Mouse (Mus musculus): ENCODE measurements around the gene Ssbp2.

The Ssbp2 gene

DNA sequence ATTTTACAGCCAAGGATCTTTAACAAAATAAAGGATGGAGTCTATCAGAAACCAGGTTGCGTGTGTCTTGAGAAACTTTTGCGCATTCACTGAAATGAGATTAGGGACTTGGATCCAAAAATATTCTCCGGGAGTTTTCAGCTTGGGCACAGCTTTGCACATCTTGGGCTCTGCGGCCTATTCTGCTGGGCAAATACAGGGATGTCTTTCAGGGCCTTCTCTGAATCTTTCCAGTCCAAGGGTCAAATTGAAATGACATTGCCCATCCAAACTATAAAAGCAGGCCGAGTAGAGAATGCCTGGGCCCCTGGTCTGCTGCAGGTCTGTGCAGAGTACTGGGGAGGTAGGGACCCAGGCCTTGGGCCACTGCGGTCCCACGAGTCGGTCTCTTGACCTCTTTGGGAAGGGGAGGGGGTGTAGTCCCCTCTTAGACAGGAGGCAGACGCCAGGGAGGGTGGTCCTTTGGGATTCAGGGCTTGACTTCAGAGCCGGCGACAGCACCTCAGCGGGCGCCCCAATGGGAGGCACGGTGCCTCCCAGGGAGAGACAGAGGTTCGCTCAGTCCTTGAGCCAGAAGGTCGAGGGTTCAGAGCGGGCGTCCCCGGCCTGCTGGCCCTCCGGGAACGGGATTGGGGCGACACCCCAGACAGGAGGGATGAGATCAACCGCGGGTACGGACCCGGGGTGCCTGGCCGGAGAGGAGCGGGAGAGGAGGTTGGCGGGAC, at the start of gene Ssbp2:
Gene Ssbp2 (plus strand): TSS at position 388 of the 725 bp plus-strand sequence.
- 6% methylated on average over 27 of the region's 29 CpGs for WGBS

DNA sequence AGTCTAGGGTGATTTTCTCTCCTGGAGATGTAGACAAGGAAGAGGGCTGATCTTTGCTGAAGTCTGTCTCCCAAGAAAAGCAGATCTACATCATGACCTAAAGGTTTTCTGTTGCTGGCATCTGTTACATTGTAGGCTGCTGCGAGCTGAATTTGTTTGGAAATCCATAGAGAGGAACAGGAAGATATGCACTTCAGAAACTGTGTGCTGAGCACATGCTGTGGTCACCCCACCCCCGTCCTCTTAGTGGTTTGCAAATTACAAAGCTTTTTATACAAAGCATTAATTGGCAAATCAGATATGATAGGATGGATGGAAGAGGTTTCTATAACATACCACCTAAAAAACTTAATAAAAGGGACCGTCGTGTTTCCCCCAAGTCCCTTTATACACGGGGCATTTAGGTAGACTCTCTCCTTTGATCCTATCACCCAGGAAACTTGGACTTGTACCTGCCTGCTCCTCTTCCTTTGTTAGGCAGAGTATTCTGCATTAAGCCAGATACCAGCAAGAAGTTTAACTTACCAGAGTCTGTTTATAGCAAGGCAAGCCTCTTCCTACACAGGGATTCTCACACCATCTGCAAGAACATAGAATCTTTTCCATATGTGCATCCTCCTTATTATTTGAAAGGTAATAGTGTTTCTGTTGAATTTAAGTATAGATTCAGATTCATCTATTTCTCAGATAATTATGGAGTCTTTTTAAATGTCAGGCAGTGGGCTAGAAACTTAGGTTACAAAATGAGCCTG, 46.2 kb upstream of the Ssbp2 start:
- WGBS: 61% methylated on average over 5 of the region's 5 CpGs

DNA sequence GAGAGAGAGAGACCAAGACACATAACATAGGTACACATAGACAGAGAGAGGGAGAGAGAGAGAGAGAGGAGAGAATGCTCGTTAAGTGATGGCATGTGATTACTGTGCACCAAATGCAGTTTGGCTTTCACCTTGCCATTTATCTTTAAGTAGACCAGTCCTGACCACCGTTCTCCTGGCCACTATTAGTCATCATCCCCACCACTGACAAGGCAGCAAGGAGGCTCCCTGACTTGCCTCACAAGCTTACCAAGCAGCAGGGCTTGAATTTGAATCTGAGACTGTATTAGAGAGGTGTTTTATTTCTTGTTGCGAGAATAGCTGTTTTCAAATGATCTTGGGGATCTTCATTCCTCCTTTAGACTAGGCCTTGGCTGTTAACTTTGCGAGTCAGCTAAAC, 44.2 kb upstream of the Ssbp2 start:
- 85% methylated on average over 4 of the region's 4 CpGs for WGBS

- whole genome bisulfite sequencing: 94% methylated on average over 2 of the region's 2 CpGs
These were observed 43.4 kb upstream of the Ssbp2 start for GRCm38 (mm10) chr13:91416698-91417097.

- 49% methylated on average over 9 of the region's 9 CpGs for whole genome bisulfite sequencing
These were observed 38.6 kb upstream of the Ssbp2 start for GRCm38 (mm10) chr13:91421387-91421949.

DNA sequence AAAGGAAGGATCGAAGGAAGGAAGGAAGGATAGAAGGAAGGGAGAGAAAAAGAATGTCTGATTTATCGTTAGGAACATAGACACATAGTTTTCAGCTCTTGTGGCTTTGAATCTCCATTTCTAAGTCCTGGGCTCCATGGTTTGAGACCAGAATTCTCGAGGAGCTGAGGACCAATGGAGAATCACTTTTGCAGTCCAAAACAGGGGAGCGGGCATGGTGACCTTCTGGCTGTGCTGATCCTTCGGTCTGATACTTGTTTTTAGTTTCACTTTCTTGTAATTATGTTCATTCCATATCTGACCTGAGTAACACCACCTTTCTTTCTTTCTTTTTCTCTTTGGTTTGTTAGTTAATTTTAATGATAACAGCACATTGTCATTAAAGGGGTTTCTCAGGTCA, 29.2 kb upstream of the Ssbp2 start:
- 57% methylated on average over 5 of the region's 5 CpGs for WGBS

DNA sequence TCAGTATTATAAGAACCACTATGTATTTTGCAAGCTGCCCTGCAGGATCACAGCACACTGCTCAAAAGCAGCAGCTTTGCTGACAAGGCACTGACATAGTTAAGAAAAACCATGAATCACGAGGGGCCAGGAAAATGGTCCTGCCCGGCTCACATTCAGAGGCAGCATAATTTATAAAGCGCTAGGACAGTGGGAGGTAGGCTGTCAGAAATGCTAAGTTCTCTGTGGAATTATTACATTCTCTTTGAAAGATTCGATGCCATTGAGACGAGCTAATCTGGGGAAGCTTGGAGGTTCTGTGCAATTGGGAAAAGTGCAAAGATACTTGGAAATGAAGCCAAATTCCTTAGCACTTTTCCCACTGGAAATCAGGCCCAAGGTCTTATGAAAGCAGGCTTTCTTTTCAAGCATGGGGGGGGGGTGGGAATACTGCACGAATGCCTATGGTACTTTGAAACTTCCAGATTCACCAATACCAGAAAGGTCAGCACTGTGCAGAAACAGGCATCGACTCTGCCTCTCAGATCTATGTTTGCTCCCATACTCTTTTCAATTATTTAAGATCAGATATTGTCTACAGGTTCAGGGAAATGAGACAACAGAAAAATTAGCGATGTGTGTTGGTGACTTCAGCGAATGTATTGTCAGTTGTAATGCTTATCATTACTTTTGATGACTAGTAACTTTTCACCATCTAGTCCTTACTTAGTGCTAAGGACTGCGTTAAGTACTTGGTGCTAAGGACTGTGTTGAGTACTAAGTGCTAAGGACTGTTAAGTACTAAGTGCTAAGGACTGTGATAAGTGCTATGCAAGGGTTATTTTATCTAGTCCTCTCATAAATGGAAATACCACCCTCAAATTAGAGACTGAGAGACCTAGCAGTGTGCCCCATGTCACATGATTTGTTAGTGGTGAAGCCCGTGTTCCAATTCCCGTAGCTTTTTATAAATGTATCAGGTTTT, 28.4 kb upstream of the Ssbp2 start:
- WGBS: 51% methylated on average over 12 of the region's 12 CpGs

GRCm38 (mm10) chr13:91433021-91433420, 27.1 kb upstream of the Ssbp2 start:
- WGBS: 43% methylated on average over 11 of the region's 11 CpGs

GRCm38 (mm10) chr13:91437931-91438330, 22.2 kb upstream of the Ssbp2 start:
- 70% methylated on average over 3 of the region's 3 CpGs for WGBS

GRCm38 (mm10) chr13:91441476-91441875, 18.6 kb upstream of the Ssbp2 start:
- WGBS: 91% methylated on average over 5 of the region's 5 CpGs

DNA sequence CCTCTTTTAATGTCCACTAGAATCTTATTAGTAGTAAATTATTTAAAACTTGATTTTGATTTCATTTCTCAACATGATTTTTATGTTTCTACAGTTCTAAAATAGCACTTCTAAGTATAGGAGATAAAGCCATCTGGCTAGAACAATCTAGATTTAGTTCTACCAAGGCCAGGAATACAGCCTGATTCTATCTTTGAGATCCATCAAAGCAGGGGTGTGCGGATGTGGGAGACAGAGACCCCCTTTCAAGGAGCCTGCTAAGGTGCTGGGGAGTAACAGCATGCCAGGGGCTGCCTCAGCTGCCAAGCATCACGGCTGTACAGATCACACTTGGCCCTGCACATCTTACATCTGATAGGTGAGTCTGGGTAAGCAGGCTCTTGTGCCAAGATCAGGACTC, 13.4 kb upstream of the Ssbp2 start:
- WGBS: 52% methylated on average over 2 of the region's 2 CpGs

DNA sequence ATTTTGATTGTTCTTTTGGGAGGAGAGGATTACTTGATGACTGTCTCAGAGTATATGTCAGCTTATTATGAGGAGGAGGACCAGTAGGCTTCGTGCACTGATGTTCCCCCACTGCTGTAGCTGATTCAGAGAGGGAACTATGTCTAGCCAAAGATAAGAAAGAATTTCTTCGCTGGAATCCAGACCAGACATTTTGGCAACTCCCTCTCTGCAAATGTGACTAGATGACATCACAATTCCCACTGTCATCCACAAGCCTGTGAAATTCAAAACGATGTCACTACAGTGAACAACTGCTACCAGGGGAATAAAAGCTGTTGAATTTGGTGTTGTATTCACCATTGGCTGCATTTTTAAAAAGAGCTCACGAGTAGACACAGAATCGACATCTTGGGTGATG, 11.1 kb upstream of the Ssbp2 start:
- WGBS: 38% methylated on average over 5 of the region's 5 CpGs

- WGBS: 74% methylated on average over 3 of the region's 3 CpGs
These were observed 8.5 kb upstream of the Ssbp2 start for GRCm38 (mm10) chr13:91451405-91452166.

DNA sequence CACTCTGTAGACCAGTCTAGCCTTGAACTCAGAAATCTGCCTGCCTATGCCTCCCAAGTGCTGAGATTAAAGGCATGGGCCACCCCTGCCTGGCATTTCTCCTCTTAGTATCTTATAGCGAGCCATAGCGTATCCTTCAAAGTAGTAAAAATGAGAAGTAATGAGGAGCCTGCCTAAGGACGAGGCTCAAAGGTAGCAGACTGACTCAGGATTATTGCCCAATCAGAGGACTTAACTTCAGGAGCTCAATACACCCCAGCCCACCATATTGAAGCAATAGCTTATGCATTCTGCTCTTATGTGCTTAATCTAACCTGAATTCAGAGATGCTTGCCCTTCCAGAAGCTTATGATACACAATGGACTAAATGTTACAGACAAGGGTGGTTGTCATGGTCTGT, 7.8 kb upstream of the Ssbp2 start:
- WGBS: 86% methylated on average over 3 of the region's 3 CpGs

DNA sequence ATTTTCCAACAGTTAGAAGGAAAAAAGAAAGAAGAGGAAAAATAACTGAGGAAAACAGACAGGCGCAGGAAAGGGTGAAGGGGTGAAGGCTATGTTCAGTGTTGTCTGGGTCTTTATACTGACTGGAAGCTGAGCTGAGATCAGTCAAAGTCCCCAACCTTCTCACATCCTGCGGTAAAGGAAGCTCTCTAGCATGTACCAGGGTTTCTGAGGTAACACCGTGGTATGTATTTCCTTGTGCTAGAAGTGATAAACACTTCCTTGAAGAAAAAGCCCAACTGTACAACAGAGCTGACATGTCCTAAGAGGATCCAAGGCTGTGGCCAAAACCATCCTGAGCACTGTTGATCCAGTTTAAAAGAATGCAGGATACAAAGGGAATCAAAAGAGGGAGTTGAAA, 6.8 kb upstream of the Ssbp2 start:
- 87% methylated on average over 3 of the region's 3 CpGs for WGBS

DNA sequence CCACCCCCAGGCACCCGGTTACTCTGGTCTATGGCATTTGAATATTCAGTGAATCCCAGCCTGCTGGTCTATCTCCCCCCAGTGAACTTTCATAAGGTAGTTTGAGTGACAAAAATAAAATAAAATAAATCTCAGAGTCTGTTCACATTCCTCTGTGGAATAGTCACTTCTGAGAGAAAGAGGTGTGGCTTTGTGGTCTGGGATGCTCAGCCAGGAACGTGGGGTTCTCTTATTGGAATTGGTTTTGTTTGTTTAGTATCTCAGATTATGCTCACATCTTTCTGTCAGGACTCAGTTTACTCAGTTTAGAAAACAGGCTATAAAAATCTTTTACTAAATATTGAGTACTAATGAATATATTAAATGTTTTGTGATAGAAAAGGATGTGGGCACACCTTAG, 4.0 kb upstream of the Ssbp2 start:
- 68% methylated on average over 2 of the region's 2 CpGs for WGBS

GRCm38 (mm10) chr13:91456735-91457134, 3.3 kb upstream of the Ssbp2 start:
- 72% methylated on average over 3 of the region's 3 CpGs for WGBS

DNA sequence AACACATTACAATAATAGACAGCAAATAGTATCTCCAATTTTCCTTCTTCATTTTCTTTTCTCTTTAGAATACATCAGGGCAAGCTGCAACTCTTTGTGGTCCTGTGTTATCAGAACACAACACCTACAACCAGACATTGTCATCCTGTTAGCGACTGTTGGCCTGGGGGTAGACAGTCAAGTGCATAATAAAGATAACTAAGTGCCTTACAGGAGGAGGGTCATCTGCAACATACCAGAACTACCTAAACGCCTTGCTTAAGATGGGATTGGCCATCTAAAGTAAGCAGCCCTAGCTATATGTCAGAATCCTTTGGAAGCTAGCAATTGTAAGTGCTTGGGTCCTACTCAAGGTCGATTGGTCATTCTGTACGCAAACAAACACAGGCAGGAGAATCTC, 2.1 kb upstream of the Ssbp2 start:
- 92% methylated on average over 4 of the region's 4 CpGs for WGBS

- WGBS: 49% methylated on average over 4 of the region's 4 CpGs
These were observed 594 bp upstream of the Ssbp2 start for GRCm38 (mm10) chr13:91459489-91459888.

- WGBS: under 1% methylated on average over 56 of the region's 70 CpGs
These were observed 670 bp downstream of the Ssbp2 start for GRCm38 (mm10) chr13:91460621-91461284.

Data from cerebral cortex, adult 2 months (tissue).